Mouse (Mus musculus) ovary, postnatal 10 days (tissue): Measurements from ENCODE around the gene Olfr1216.
"Not testable (repeated sequence)": the region's sequence is repeated elsewhere in the genome, so short reads cannot be mapped to it uniquely, and the experiment has no call there.

ENCODE experiments used
- DNase-seq: peaks from one replicate; pipeline ENCODE4 v3.0.0; 2022; ENCODE audit warnings: low spot score

Olfr1216 gene

DNA sequence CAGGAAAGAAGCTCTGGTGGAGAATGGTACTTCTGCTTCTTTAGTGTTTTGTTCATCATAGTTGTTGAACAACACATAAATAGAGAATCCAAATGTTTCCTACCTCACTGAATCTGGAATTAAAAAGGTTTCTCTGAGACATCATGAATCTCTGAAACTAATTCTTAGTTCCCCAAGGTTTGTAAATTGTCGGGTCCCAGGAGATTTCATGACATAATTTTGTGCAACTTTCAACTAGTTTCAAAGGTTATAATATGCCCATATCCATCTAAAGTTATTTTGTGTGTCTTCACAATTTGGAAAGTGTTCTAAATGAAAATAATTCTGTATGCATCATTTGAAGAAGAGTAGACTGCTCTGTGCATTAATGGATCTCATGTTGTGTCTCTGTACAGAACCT, at the start of gene Olfr1216:
TSS of gene Olfr1216 (minus strand) at position 101 of the 400 bp plus-strand sequence.
- DNase-seq = no peak

GRCm38 (mm10) chr2:89061087-89061486, 42.9 kb upstream of the Olfr1216 start, which contains the start of gene Olfr1218:
TSS of gene Olfr1218 (minus strand) at chr2:89061187.
- DNase-seq = no peak

- DNase-seq = no peak
Measured at GRCm38 (mm10) chr2:89031965-89032364, 13.8 kb upstream of the Olfr1216 start, which contains the start of gene Olfr1217. TSS of gene Olfr1217 (minus strand) at chr2:89032065.

GRCm38 (mm10) chr2:89021436-89021835, 3.3 kb upstream of the Olfr1216 start:
- not testable (repeated sequence) for DNase-seq

DNA sequence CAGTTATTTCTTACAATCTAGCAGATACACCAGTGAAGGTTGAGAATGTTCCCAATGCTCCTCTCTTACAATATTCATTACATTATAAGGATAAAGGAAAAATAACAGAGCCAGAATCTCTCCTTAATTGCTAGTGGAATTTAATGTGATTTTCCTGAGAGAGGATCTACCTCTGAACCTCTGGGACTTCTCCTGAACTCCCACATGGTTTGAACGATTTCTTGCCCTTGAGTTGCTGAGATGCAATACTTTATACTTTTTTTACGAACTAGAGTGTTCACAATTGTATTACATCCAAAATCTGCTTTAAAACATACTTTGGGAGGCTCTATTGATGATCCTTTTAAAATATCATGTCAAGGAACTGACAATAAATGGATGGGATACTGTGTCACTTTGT, 11.3 kb downstream of the Olfr1216 start, which contains the start of gene Olfr1215:
TSS of gene Olfr1215 (minus strand) at position 101 of the 400 bp plus-strand sequence.
- DNase-seq = no peak

- no peak for DNase-seq
Measured at GRCm38 (mm10) chr2:88992553-88992952, 25.6 kb downstream of the Olfr1216 start, which contains the start of gene Olfr1214. TSS of gene Olfr1214 (minus strand) at chr2:88992653.

DNA sequence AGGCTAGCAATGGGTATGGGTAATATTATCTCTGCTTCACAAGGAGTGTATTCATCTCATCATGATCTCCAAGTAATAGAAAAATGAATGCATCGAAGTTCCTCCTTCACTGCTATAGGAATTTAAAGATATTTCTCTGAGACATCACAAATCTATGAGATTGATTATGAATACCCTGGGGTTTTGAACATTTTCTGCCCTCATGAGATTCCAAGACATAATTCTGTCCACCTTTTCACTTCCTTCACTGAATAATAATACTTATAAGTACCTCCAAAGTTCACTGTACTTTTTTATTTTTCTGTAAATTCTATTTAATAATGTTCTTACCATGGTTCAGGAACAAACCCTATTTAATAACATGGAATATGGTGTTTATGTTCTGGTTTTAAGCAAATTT, 38.0 kb downstream of the Olfr1216 start, which contains the start of gene Gm13762:
TSS of gene Gm13762 (minus strand) at position 101 of the 400 bp plus-strand sequence.
- no peak for DNase-seq
